Mouse (Mus musculus): ENCODE data around the gene Hsd17b14. TPM values are rescaled to one million over a fixed set of nuclear protein-coding genes. Genes with fewer than 3 reads are reported as not detected.

Gene Hsd17b14
- polyA plus RNA-seq, 1 experiment from 2014 or later = 0.66 TPM

DNA sequence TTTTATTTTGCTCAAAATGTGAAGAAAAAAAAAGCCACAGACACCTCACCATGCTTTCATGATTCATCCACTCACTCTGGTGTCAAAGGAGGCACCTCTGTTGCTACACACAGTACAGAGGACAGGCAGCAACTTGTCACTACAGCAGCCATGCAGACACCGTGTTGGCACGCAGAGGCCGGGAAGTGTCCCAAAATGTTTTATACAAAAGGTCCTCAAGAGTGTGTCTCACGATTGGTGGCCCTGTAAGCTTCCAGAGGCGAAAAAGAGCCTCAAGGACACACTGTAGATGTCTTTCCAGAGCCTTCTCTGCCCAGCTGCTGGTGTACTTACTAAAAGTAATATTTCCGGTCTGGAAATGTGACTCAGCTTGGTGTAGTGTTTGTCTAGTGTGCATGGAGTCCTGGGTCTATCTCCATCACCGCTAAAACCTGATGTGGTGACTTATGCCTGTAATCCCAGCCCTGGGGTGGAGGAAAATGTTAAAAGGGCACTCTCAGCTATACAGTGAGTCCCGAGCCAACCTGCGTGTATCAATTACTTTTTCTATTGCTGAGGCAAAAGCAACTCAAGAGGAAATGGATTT, 51.1 kb downstream of the Hsd17b14 start:
- Histone ChIP-seq H3K27ac (ENCODE audit: low read length) (no peak overlapping the region), H3K9ac (ENCODE audit: low read length) (no peak overlapping the region), H3K4me2 (ENCODE audit: low read depth, low read length) (no peak overlapping the region), H3K4me1 (ENCODE audit: control insufficient read depth, insufficient read depth, low read length) (no peaks in the 10 kb centered on the region), H3K4me3 (ENCODE audit: low read length) (no peak overlapping the region), H3K9me3 (replicated peaks; ENCODE audit: control insufficient read depth, low read length) (no peaks in the 10 kb centered on the region), H3K27me3 (ENCODE audit: control insufficient read depth, insufficient read depth, low read length) (no peaks in the 10 kb centered on the region; the same call in 1 of the 2 replicates), H3K36me3 (ENCODE audit: control insufficient read depth, insufficient read depth) (no peaks in the 10 kb centered on the region)
- 62% methylated on average over 9 of the region's 9 CpGs for WGBS
- ATAC-seq (replicated peaks; ENCODE audit: extremely low read depth, insufficient read depth, low FRiP score) = no peak

DNA sequence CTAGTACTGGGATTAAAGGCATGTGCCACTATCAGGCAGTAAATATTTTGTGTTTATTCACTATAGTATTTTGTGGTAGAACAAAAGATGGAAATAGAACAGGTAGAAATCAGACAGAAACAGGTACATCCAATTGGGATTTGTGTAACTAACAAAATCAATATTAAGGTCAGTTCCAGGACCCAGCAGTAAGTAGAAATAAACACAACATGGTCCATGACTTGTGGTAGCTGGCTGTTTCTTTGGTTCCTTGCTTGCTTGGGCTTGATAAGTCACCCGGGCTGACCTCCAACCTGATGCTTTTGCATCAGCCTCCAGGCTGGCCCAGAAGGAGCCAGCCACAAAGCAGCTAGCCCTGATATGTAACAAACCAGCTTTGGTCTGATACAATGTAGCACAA, 54.8 kb downstream of the Hsd17b14 start:
- no peaks in the 10 kb centered on the region; the same call in 1 of the 2 replicates for H3K27me3 ChIP-seq (ENCODE audit: control insufficient read depth, insufficient read depth, low read length)
- WGBS = 39% methylated on average over 1 of the region's 1 CpGs
- no peak for ATAC-seq (replicated peaks; ENCODE audit: extremely low read depth, insufficient read depth, low FRiP score)
- no peak overlapping the region for H3K27ac ChIP-seq (ENCODE audit: low read length)
- no peak overlapping the region for H3K4me2 ChIP-seq (ENCODE audit: low read depth, low read length)
- H3K4me3 ChIP-seq (ENCODE audit: low read length) = no peak overlapping the region
- H3K4me1 ChIP-seq (ENCODE audit: control insufficient read depth, insufficient read depth, low read length) = no peaks in the 10 kb centered on the region
- H3K9me3 ChIP-seq (replicated peaks; ENCODE audit: control insufficient read depth, low read length) = no peaks in the 10 kb centered on the region
- no peaks in the 10 kb centered on the region for H3K36me3 ChIP-seq (ENCODE audit: control insufficient read depth, insufficient read depth)
- H3K9ac ChIP-seq (ENCODE audit: low read length) = no peak overlapping the region

DNA sequence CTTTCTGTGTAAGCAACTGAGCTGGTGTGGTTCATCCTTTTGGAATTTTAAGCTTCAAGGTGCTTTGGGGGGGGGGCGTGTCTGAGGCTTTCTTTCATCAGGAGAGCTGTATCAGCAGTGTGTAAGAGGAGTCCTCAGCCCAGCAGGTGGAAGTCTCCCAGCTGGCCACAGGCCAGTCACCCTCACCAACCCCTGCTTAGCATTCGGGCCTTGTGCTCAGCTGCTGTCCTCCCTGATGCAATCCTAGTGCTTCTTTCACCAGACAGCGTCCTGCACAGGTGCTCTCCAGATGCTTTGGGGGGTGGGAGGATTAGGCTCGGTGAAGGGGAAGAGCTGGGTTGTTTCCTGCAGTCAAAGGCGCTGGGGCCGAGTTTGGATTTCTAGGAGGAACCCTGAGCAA, 61.6 kb downstream of the Hsd17b14 start:
- Histone ChIP-seq H3K4me2 (ENCODE audit: low read depth, low read length) (no peak overlapping the region), H3K27ac (ENCODE audit: low read length) (no peak overlapping the region), H3K27me3 (ENCODE audit: control insufficient read depth, insufficient read depth, low read length) (peaks cover 34% of the 10 kb centered on the region), H3K9ac (ENCODE audit: low read length) (no peak overlapping the region), H3K36me3 (ENCODE audit: control insufficient read depth, insufficient read depth) (no peaks in the 10 kb centered on the region), H3K9me3 (replicated peaks; ENCODE audit: control insufficient read depth, low read length) (no peaks in the 10 kb centered on the region), H3K4me1 (ENCODE audit: control insufficient read depth, insufficient read depth, low read length) (peaks cover 2% of the 10 kb centered on the region; the same call in 1 of the 2 replicates), H3K4me3 (ENCODE audit: low read length) (no peak overlapping the region)
- 24% methylated on average over 6 of the region's 6 CpGs for WGBS
- 0 out of 2 replicates have a peak, but pooled peaks have one; percentile 23 for ATAC-seq (replicated peaks; ENCODE audit: extremely low read depth, insufficient read depth, low FRiP score)

DNA sequence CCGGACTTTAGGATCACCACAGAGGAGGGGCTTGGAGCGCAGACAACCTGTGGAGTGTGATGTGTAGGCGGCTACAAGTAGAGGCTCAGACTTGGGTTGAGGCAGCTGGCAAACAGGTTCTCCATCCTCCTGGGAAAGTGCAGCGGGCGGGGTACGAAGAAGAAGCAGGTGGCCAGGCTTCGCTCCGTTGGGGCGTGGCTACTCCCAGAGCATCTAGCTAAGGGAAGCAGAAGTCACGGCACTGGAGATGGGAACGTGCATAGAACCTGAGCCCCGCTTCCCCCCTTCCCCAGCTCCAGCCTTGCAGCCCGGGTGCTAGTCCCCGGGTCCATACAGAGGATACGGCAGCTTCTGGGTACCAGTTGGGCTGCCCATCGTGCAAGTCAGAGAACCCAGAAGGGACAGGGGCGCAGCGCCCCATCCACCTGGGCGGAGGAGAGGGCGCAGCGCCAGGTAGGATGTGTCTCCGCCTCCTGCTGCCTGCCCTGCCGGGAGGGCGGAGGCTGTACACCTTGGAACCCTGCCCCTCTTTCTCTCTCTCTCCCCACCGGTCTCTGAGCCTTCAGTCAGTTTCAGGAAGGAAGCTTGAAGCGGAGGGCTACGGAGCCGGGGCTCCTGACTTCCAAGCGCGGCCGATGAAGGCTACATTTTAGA, 62.5 kb downstream of the Hsd17b14 start, which contains the start of gene Fut1:
Gene Fut1, plus strand, starts transcription at position 248 of the 654 bp plus-strand sequence.
- Histone ChIP-seq H3K9ac (ENCODE audit: low read length) (0 out of 2 replicates have a peak within 1 kb of the TSS, but pooled peaks have one; percentile 33), H3K27ac (ENCODE audit: low read length) (no peak within 1 kb of the TSS), H3K9me3 (replicated peaks; ENCODE audit: control insufficient read depth, low read length) (no peaks in the 10 kb centered on the region), H3K4me1 (ENCODE audit: control insufficient read depth, insufficient read depth, low read length) (peaks cover 2% of the 10 kb centered on the region; the same call in 1 of the 2 replicates), H3K4me2 (ENCODE audit: low read depth, low read length) (peak within 1 kb of the TSS; percentile 28), H3K27me3 (ENCODE audit: control insufficient read depth, insufficient read depth, low read length) (peaks cover 34% of the 10 kb centered on the region), H3K36me3 (ENCODE audit: control insufficient read depth, insufficient read depth) (no peaks in the 10 kb centered on the region), H3K4me3 (ENCODE audit: low read length) (0 out of 2 replicates have a peak within 1 kb of the TSS, but pooled peaks have one; percentile 19)
- ATAC-seq (replicated peaks; ENCODE audit: extremely low read depth, insufficient read depth, low FRiP score) = no peak
- 8% methylated on average over 31 of the region's 31 CpGs for WGBS

Other genes with a start within 250 kb of the Hsd17b14 start
- 12.4 and 18.0 TPM in 2 replicates for gene Trpm4, start 221.1 kb upstream of the Hsd17b14 start, polyA plus RNA-seq (2015; fragmentation: Nextera tagmentation; extraction: Ambion mirVana)
- gene Hrc, start 219.6 kb upstream of the Hsd17b14 start, polyA plus RNA-seq (2015; fragmentation: Nextera tagmentation; extraction: Ambion mirVana) = 26.6 and 28.7 TPM in 2 replicates
- gene Ppfia3, start 187.9 kb upstream of the Hsd17b14 start, polyA plus RNA-seq (2015; fragmentation: Nextera tagmentation; extraction: Ambion mirVana) = 1.5 TPM in 2 replicates
- gene Lin7b, start 184.3 kb upstream of the Hsd17b14 start, polyA plus RNA-seq (2015; fragmentation: Nextera tagmentation; extraction: Ambion mirVana) = 0.81 and 0.91 TPM in 2 replicates
- 145 and 161 TPM in 2 replicates for gene Snrnp70, start 159.2 kb upstream of the Hsd17b14 start, polyA plus RNA-seq (2015; fragmentation: Nextera tagmentation; extraction: Ambion mirVana)
- 0.25 and 0.27 TPM in 2 replicates for gene Kcna7, start 149.2 kb upstream of the Hsd17b14 start, polyA plus RNA-seq (2015; fragmentation: Nextera tagmentation; extraction: Ambion mirVana)
- gene Ntf5, start 141.2 kb upstream of the Hsd17b14 start, polyA plus RNA-seq (2015; fragmentation: Nextera tagmentation; extraction: Ambion mirVana) = 0.91 and 1.1 TPM in 2 replicates
- 0.46 and 0.51 TPM in 2 replicates for gene Lhb, start 134.1 kb upstream of the Hsd17b14 start, polyA plus RNA-seq (2015; fragmentation: Nextera tagmentation; extraction: Ambion mirVana)
- gene Gys1, start 120.0 kb upstream of the Hsd17b14 start, polyA plus RNA-seq (2015; fragmentation: Nextera tagmentation; extraction: Ambion mirVana) = 136 and 141 TPM in 2 replicates
- 85.1 and 88.3 TPM in 2 replicates for gene Ruvbl2, start 116.8 kb upstream of the Hsd17b14 start, polyA plus RNA-seq (2015; fragmentation: Nextera tagmentation; extraction: Ambion mirVana)
- gene Ftl1, start 95.0 kb upstream of the Hsd17b14 start, polyA plus RNA-seq (2015; fragmentation: Nextera tagmentation; extraction: Ambion mirVana) = 3,045 and 3,399 TPM in 2 replicates
- 104 and 107 TPM in 2 replicates for gene Bax, start 88.0 kb upstream of the Hsd17b14 start, polyA plus RNA-seq (2015; fragmentation: Nextera tagmentation; extraction: Ambion mirVana)
- gene Tulp2, start 73.0 kb upstream of the Hsd17b14 start, polyA plus RNA-seq (2015; fragmentation: Nextera tagmentation; extraction: Ambion mirVana) = 0.35 and 0.71 TPM in 2 replicates
- gene Gm45808, start 68.1 kb upstream of the Hsd17b14 start, polyA plus RNA-seq (2015; fragmentation: Nextera tagmentation; extraction: Ambion mirVana) = not detected in 2 replicates
- gene Dhdh, start 66.1 kb upstream of the Hsd17b14 start, polyA plus RNA-seq (2015; fragmentation: Nextera tagmentation; extraction: Ambion mirVana) = 3.4 TPM in 2 replicates
- gene Nucb1, start 44.5 kb upstream of the Hsd17b14 start, polyA plus RNA-seq (2015; fragmentation: Nextera tagmentation; extraction: Ambion mirVana) = 156 and 160 TPM in 2 replicates
- gene Ppp1r15a, start 28.6 kb upstream of the Hsd17b14 start, polyA plus RNA-seq (2015; fragmentation: Nextera tagmentation; extraction: Ambion mirVana) = 25.0 and 27.1 TPM in 2 replicates
- gene Plekha4, start 28.6 kb upstream of the Hsd17b14 start, polyA plus RNA-seq (2015; fragmentation: Nextera tagmentation; extraction: Ambion mirVana) = 1.3 and 1.8 TPM in 2 replicates
- gene Bcat2, start 15.3 kb downstream of the Hsd17b14 start, polyA plus RNA-seq (2015; fragmentation: Nextera tagmentation; extraction: Ambion mirVana) = 97.7 and 102 TPM in 2 replicates
- 1.5 and 1.7 TPM in 2 replicates for gene Fgf21, start 60.6 kb downstream of the Hsd17b14 start, polyA plus RNA-seq (2015; fragmentation: Nextera tagmentation; extraction: Ambion mirVana)
- 0.15 and 0.83 TPM in 2 replicates for gene Fut1, start 62.4 kb downstream of the Hsd17b14 start, polyA plus RNA-seq (2015; fragmentation: Nextera tagmentation; extraction: Ambion mirVana)
- gene Izumo1, start 66.9 kb downstream of the Hsd17b14 start, polyA plus RNA-seq (2015; fragmentation: Nextera tagmentation; extraction: Ambion mirVana) = 0.21 and 0.26 TPM in 2 replicates
- gene Rasip1, start 72.6 kb downstream of the Hsd17b14 start, polyA plus RNA-seq (2015; fragmentation: Nextera tagmentation; extraction: Ambion mirVana) = 15.4 and 16.3 TPM in 2 replicates
- gene Mamstr, start 85.1 kb downstream of the Hsd17b14 start, polyA plus RNA-seq (2015; fragmentation: Nextera tagmentation; extraction: Ambion mirVana) = 7.6 and 9.0 TPM in 2 replicates
- gene Fut2, start 111.5 kb downstream of the Hsd17b14 start, polyA plus RNA-seq (2015; fragmentation: Nextera tagmentation; extraction: Ambion mirVana) = 1.5 and 1.6 TPM in 2 replicates
- 0.22 and 0.36 TPM in 2 replicates for gene Ntn5, start 129.1 kb downstream of the Hsd17b14 start, polyA plus RNA-seq (2015; fragmentation: Nextera tagmentation; extraction: Ambion mirVana)
- gene Sec1, start 139.5 kb downstream of the Hsd17b14 start, polyA plus RNA-seq (2015; fragmentation: Nextera tagmentation; extraction: Ambion mirVana) = 0.33 and 0.65 TPM in 2 replicates
- 4.2 and 5.1 TPM in 2 replicates for gene Car11, start 144.9 kb downstream of the Hsd17b14 start, polyA plus RNA-seq (2015; fragmentation: Nextera tagmentation; extraction: Ambion mirVana)
- 3.0 and 3.6 TPM in 2 replicates for gene Dbp, start 150.2 kb downstream of the Hsd17b14 start, polyA plus RNA-seq (2015; fragmentation: Nextera tagmentation; extraction: Ambion mirVana)
- gene Rpl18, start 160.6 kb downstream of the Hsd17b14 start, polyA plus RNA-seq (2015; fragmentation: Nextera tagmentation; extraction: Ambion mirVana) = 520 and 591 TPM in 2 replicates
- 18.9 and 19.1 TPM in 2 replicates for gene Sphk2, start 163.1 kb downstream of the Hsd17b14 start, polyA plus RNA-seq (2015; fragmentation: Nextera tagmentation; extraction: Ambion mirVana)
- 0.39 and 0.84 TPM in 2 replicates for gene Fam83e, start 166.3 kb downstream of the Hsd17b14 start, polyA plus RNA-seq (2015; fragmentation: Nextera tagmentation; extraction: Ambion mirVana)
- gene Spaca4, start 170.9 kb downstream of the Hsd17b14 start, polyA plus RNA-seq (2015; fragmentation: Nextera tagmentation; extraction: Ambion mirVana) = not detected in 2 replicates
- 0.53 and 0.57 TPM in 2 replicates for gene Lmtk3, start 228.8 kb downstream of the Hsd17b14 start, polyA plus RNA-seq (2015; fragmentation: Nextera tagmentation; extraction: Ambion mirVana)
- gene Sult2b1, start 229.8 kb downstream of the Hsd17b14 start, polyA plus RNA-seq (2015; fragmentation: Nextera tagmentation; extraction: Ambion mirVana) = 0.66 and 0.72 TPM in 2 replicates